In genomic region chr11:62456021-62456482, GRCm38 (mm10) we compare ENCODE assay signal across 8 mouse cellular contexts. TPM values are rescaled to one million over a fixed set of nuclear protein-coding genes. Genes with fewer than 3 reads are reported as not detected.
DNase-seq lines count a peak whose midpoint lies in the region; ATAC-seq and TF ChIP-seq lines count a peak whose summit lies in the region.

No protein-coding gene starts in this region.

- peak overlapping the region; percentile 96 for H3K4me2 ChIP-seq in hindbrain, postnatal 0 days (ENCODE audit: low read depth, low read length)
- peak overlapping the region; percentile 84 for H3K4me2 ChIP-seq in myocyte (ENCODE audit: low read depth)

- H3K4me1 ChIP-seq in hindbrain, postnatal 0 days (ENCODE audit: insufficient read depth, low read length), result no peaks in the 10 kb centered on the region; the same call in 1 of the 2 replicates

- no peak for ATAC-seq in hindbrain, postnatal 0 days
- ATAC-seq in activated CD4-positive, CD25-positive, alpha-beta regulatory T cell, adult 4 months, result no peak
- ATAC-seq in inflammation-experienced regulatory T-cells, adult 6 months, result no peak

- H3K36me3 ChIP-seq in hindbrain, postnatal 0 days (ENCODE audit: insufficient read depth, low read length), result no peaks in the 10 kb centered on the region
- no peaks in the 10 kb centered on the region for H3K36me3 ChIP-seq in myocyte (ENCODE audit: control insufficient read depth, insufficient read depth)

- TF ChIP-seq POLR2A in myocyte (IDR thresholded peaks at IDR 0.05; ENCODE audit: insufficient read length, low read depth), result no peak

- H3K79me2 ChIP-seq in myocyte (ENCODE audit: control insufficient read depth, insufficient read depth), result peaks cover 73% of the 10 kb centered on the region

- peak overlapping the region; percentile 79 for H3K4me3 ChIP-seq in left cerebral cortex, adult 2 months
- peak overlapping the region; percentile 95 for H3K4me3 ChIP-seq in hindbrain, postnatal 0 days (ENCODE audit: low read length)
- H3K4me3 ChIP-seq in myocyte, result peak overlapping the region; percentile 96

- no peaks in the 10 kb centered on the region for H3K27me3 ChIP-seq in hindbrain, postnatal 0 days (ENCODE audit: insufficient read depth, low read length)
- H3K27me3 ChIP-seq in myocyte (ENCODE audit: control insufficient read depth, insufficient read depth, insufficient read length), result no peaks in the 10 kb centered on the region

- DNase-seq in left cerebral cortex, adult 2 months (ENCODE audit: extremely low spot score in 1 of 2, low spot score in 2 of 2), result no peak
- DNase-seq in left cerebral cortex, postnatal 14 days (ENCODE audit: low spot score in 2 of 2), result no peak
- peak; percentile 10 for DNase-seq in embryo, embryonic 9.5 days (ENCODE audit: extremely low spot score)
- peak; percentile 2 for DNase-seq in hindbrain, postnatal 0 days (ENCODE audit: low spot score)
- DNase-seq in yolk sac, embryonic 10.5 days (ENCODE audit: low spot score), result no peak

- 2% methylated on average over 3 of the region's 3 CpGs for WGBS in hindbrain, postnatal 0 days

- intact Hi-C loops in left cerebral cortex, adult 2 months (cut with DNase I), result loop anchor here (2.0 to 5.0 kb wide), 3 partner anchors 81 to 147 kb away; partner anchors contain the start of genes Cenpv and Ubb
- intact Hi-C loops in left cerebral cortex, postnatal 14 days (cut with DNase I), result loop anchor here (5.0 kb wide), 1 partner anchor 81 kb away; the partner anchor contains the start of gene Cenpv

- no peak for TF ChIP-seq CTCF in left cerebral cortex, adult 2 months (IDR thresholded peaks at IDR 0.05)
- no peak for TF ChIP-seq CTCF in hindbrain, postnatal 0 days (IDR thresholded peaks at IDR 0.05; ENCODE audit: low read depth)

- peak overlapping the region; percentile 65 for H3ac ChIP-seq in myocyte (ENCODE audit: control insufficient read depth, insufficient read length)

- H3K9me3 ChIP-seq in hindbrain, postnatal 0 days (ENCODE audit: low read length), result no peaks in the 10 kb centered on the region

- peak overlapping the region; percentile 90 for H3K27ac ChIP-seq in left cerebral cortex, adult 2 months
- H3K27ac ChIP-seq in hindbrain, postnatal 0 days, result peak overlapping the region; percentile 98; the same call in 1 of the 2 replicates

- peak overlapping the region; percentile 98 for H3K9ac ChIP-seq in hindbrain, postnatal 0 days (replicated peaks; ENCODE audit: low read length)

TF ChIP-seq in myocyte, 11 proteins besides CTCF, POLR2A, EP300 and RAD21:
- TF ChIP-seq TCF12 (IDR thresholded peaks at IDR 0.05; ENCODE audit: insufficient read depth, poor library complexity, severe bottlenecking) (no peak), E2F4 (IDR thresholded peaks at IDR 0.05; ENCODE audit: insufficient read depth) (no peak), POLR2AphosphoS2 (IDR thresholded peaks at IDR 0.05; ENCODE audit: insufficient read length, low read depth) (no peak), MYOG (IDR thresholded peaks at IDR 0.05; ENCODE audit: control insufficient read depth in 1 of 3, insufficient read depth in 1 of 3, insufficient read length in 2 of 3, low read depth in 2 of 3) (no peak), TCF3 (IDR thresholded peaks at IDR 0.05; ENCODE audit: insufficient read length, low read depth) (no peak), CEBPB (IDR thresholded peaks at IDR 0.05; ENCODE audit: insufficient read depth, poor library complexity, severe bottlenecking) (no peak), REST (IDR thresholded peaks at IDR 0.05; ENCODE audit: insufficient read depth, insufficient read length) (no peak), MYOD1 (IDR thresholded peaks at IDR 0.05; ENCODE audit: control insufficient read depth in 1 of 3, insufficient read length in 2 of 3, low read depth in 2 of 3) (no peak), USF1 (IDR thresholded peaks at IDR 0.05; ENCODE audit: low read depth) (no peak), SRF (IDR thresholded peaks at IDR 0.05; ENCODE audit: control insufficient read depth, insufficient read length, low read depth) (no peak)

RNA-seq across cellular contexts. Expression of gene Pigl, which starts 2.2 kb away (rescaled TPM):
- 1 to 10 TPM; 6.4 to 6.8 TPM for total RNA-seq in left cerebral cortex, adult 2 months (2021)
- total RNA-seq in left cerebral cortex, postnatal 14 days (2021), result 1 to 10 TPM; 6.5 to 7.2 TPM
- total RNA-seq in hindbrain, postnatal 0 days (2014; rRNA removed), result 5.9 and 6.7 TPM in 2 replicates
- 6.6 and 6.9 TPM in 2 replicates for polyA plus RNA-seq in hindbrain, postnatal 0 days (2015; fragmentation: Nextera tagmentation; extraction: Ambion mirVana)
- polyA plus RNA-seq in myocyte (2012; fragmentation: generic; extraction: Trizol), result 3.7 TPM
- polyA plus RNA-seq in activated CD4-positive, CD25-positive, alpha-beta regulatory T cell, adult 4 months (2017; shearing (Covaris generic)), result 1 to 10 TPM; 6.8 to 9.9 TPM
- polyA plus RNA-seq in inflammation-experienced regulatory T-cells, adult 6 months (2017; shearing (Covaris generic)), result 10 to 100 TPM in 2 of 3 experiments, 1 to 10 TPM in 1; 5.6 to 12.4 (median 11.5) TPM

RNA-seq across cellular contexts. Expression of gene Ncor1, which starts 2.3 kb away (rescaled TPM):
- 100 to 1,000 TPM; 267 to 299 TPM for total RNA-seq in left cerebral cortex, adult 2 months (2021)
- 100 to 1,000 TPM; 244 to 270 TPM for total RNA-seq in left cerebral cortex, postnatal 14 days (2021)
- total RNA-seq in hindbrain, postnatal 0 days (2014; rRNA removed), result 137 and 159 TPM in 2 replicates
- 143 and 148 TPM in 2 replicates for polyA plus RNA-seq in hindbrain, postnatal 0 days (2015; fragmentation: Nextera tagmentation; extraction: Ambion mirVana)
- 41.0 TPM for polyA plus RNA-seq in myocyte (2012; fragmentation: generic; extraction: Trizol)
- polyA plus RNA-seq in activated CD4-positive, CD25-positive, alpha-beta regulatory T cell, adult 4 months (2017; shearing (Covaris generic)), result 100 to 1,000 TPM; 162 to 188 TPM
- polyA plus RNA-seq in inflammation-experienced regulatory T-cells, adult 6 months (2017; shearing (Covaris generic)), result 100 to 1,000 TPM; 165 to 215 (median 193) TPM

Comparison
In these comparisons a context has a peak if more than half of its experiments do, and no peak if none do; other contexts are left out.
1. DNase-seq: peak in embryo, embryonic 9.5 days (single experiment) and hindbrain, postnatal 0 days (single experiment); none in left cerebral cortex, adult 2 months (0 of 2), left cerebral cortex, postnatal 14 days (0 of 2) and yolk sac, embryonic 10.5 days (single experiment).
2. Peak in every context shown above with its lines, with median percentiles within 50 percentile points of each other: H3K4me3 ChIP-seq.